Mouse (Mus musculus): ENCODE measurements at regions not wholly inside any gene's neighbourhood (a gene's known extent, or its start where the extent isn't known, plus 50 kb on each side); places are given as distances from the start of the nearest gene placed in this dataset.

- peak in 1 of 2 experiments; percentile 6 for DNase-seq (ENCODE audit: extremely low spot score in 1 of 2, low spot score in 2 of 2)
- intact Hi-C loops (cut with DNase I), result no loop called here
- H3K27ac ChIP-seq, result no peak overlapping the region
- H3K4me3 ChIP-seq, result no peak overlapping the region
- no peak for TF ChIP-seq CTCF (IDR thresholded peaks at IDR 0.05)
These were observed 319.9 kb upstream of the Tbl1x start for GRCm38 (mm10) chrX:77190863-77191262.

- intact Hi-C loops (cut with DNase I), result no loop called here
- TF ChIP-seq CTCF (IDR thresholded peaks at IDR 0.05), result no peak
- DNase-seq (ENCODE audit: extremely low spot score in 1 of 2, low spot score in 2 of 2), result no peak
- no peak overlapping the region for H3K4me3 ChIP-seq
- H3K27ac ChIP-seq, result no peak overlapping the region
These were observed 302.1 kb upstream of the Tbl1x start for GRCm38 (mm10) chrX:77208726-77209125.

- intact Hi-C loops (cut with DNase I), result no loop called here
- no peak for TF ChIP-seq CTCF (IDR thresholded peaks at IDR 0.05)
- no peak overlapping the region for H3K27ac ChIP-seq
- H3K4me3 ChIP-seq, result no peak overlapping the region
- DNase-seq (ENCODE audit: extremely low spot score in 1 of 2, low spot score in 2 of 2), result peak in 1 of 2 experiments; percentile 10
These were observed 291.5 kb upstream of the Tbl1x start for GRCm38 (mm10) chrX:77219355-77219754.

All from left cerebral cortex, adult 2 months (tissue).